Mouse (Mus musculus) heart, embryonic 15.5 days (tissue): Measurements from ENCODE around the gene Sh3bp5. TPM values are rescaled to one million over a fixed set of nuclear protein-coding genes. Genes with fewer than 3 reads are reported as not detected.
A peak's percentile ranks its signal among the peaks of the same experiment; 100 is the strongest.

ENCODE experiments used
- ATAC-seq: fragments of 200-750 bp; cut with Nextera tagmentation; replicated peaks from 2 replicates; pipeline ENCODE4 v1.8.0; 2017; ENCODE audit warnings: low read depth, moderate TSS enrichment; ENCODE audit not compliant: insufficient number of reproducible peaks, insufficient read depth, low FRiP score
- H3K27ac ChIP-seq: fragments of 300-500 bp; sonication (generic); 2 replicates; pipeline ENCODE4 v1.5.1; 2015; ENCODE audit warnings: mild to moderate bottlenecking, inconsistent platforms
- H3K27me3 ChIP-seq: fragments of 300-500 bp; sonication (generic); 2 replicates; pipeline ENCODE4 v1.6.1; 2015; ENCODE audit warnings: inconsistent platforms
- H3K36me3 ChIP-seq: fragments of 300-500 bp; sonication (generic); 2 replicates; pipeline ENCODE4 v1.6.1; 2015; ENCODE audit warnings: mild to moderate bottlenecking, inconsistent platforms
- H3K4me1 ChIP-seq: fragments of 300-500 bp; sonication (generic); replicated peaks from 2 replicates; pipeline ENCODE4 v1.6.1; 2015; ENCODE audit warnings: inconsistent platforms
- H3K4me2 ChIP-seq: fragments of 300-500 bp; sonication (generic); 2 replicates; pipeline ENCODE4 v1.6.1; 2015; ENCODE audit warnings: inconsistent platforms, mild to moderate bottlenecking, moderate library complexity
- H3K4me3 ChIP-seq: fragments of 300-500 bp; sonication (generic); 2 replicates; pipeline ENCODE4 v1.5.1; 2015; ENCODE audit warnings: mild to moderate bottlenecking, inconsistent platforms
- H3K9ac ChIP-seq: fragments of 300-500 bp; sonication (generic); 2 replicates; pipeline ENCODE4 v1.6.1; 2015; ENCODE audit warnings: mild to moderate bottlenecking, inconsistent platforms
- H3K9me3 ChIP-seq: fragments of 300-500 bp; sonication (generic); replicated peaks from 2 replicates; pipeline ENCODE4 v1.6.1; 2016; ENCODE audit warnings: inconsistent platforms
- WGBS: fragments of 180-500 bp; shearing (Covaris S2); methylation state at CpG from one replicate; pipeline ENCODE4 v1.1.7; 2015; ENCODE audit warnings: mixed read lengths; 5-methylcytosine and 5-hydroxymethylcytosine counted together
- polyA plus RNA-seq: library from polyadenylated mRNA; unstranded; fragments of >200 nt; fragmentation: Nextera tagmentation; extraction: Ambion mirVana; gene quantifications from 2 replicates; pipeline ENCODE4 v1.2.1, GENCODE M21; 2015

The Sh3bp5 gene
- polyA plus RNA-seq, 1 experiment from 2014 or later, result 21.4 TPM

DNA sequence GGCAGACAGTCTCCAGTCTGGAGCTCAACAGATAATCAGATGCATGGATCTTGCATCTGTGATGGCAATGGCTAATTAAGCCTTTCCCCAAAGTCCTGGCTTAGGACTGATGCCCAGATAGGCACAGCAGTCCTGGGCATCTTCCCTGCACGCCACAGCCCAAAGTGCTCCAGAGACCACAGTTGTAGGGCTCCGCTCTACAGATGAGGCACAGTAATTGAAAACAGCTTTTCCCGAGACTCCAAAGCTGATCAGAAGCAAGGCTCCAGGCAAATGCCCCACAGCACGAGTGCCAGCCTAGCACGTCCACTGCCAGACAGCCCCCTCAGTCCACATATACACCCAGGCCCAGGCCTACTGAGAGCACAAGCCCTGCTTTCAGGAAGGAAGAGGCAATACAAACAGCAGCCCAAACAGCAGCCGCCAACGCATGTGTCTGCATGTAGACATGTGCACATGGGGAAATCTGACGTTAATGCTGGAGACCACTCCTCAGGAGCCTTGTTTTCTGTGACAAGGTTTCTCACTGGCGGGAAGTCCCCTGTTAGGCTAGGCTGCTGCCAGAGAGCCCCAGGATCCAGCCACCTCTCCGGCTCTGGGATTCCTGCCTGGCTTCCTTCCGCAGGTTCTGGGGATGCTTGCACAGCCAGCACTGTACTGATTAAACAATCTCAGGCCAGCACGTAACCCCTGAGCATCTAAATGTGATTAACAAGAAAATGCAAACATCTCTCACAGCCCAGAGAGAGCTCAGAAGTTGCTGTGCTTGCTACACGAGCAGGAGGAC, 47.6 kb downstream of the Sh3bp5 start:
- WGBS, result 71% methylated on average over 13 of the region's 13 CpGs
- ATAC-seq, result no peak

DNA sequence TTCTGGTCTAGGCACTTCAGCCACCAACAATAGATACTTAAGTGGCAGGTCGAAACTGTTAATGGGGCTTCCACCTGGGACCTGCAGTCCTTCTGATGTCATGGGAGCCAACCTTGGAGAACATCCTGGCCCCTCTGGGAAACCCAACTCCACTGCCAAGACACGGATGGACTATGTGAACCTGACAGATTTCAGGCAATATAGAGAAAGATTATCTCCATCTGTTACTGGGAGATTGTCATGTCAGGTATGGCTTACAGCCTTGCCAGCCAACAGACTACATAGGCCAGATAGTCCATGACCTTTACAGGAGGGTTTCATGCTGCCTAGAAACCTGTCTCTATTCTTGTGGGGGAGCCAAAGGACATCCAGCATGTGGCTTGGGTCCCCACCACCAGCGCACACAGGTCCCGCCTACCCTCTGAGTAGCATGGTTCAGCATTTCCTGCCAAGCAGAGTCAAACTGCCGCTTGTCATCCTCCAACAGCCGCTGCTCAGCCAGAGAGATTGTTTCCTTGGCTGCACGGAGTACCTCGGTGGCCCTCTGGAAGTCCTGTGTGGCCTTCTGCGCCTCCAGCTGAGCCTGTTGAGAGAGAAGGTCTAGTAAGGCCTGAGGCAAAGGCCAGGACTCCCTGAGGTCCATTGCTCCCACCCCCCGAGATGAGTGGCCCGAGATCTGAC, 48.4 kb downstream of the Sh3bp5 start:
- Histone ChIP-seq H3K36me3 (no peaks in the 10 kb centered on the region), H3K27me3 (no peaks in the 10 kb centered on the region), H3K9ac (no peak overlapping the region), H3K4me1 (peaks cover 49% of the 10 kb centered on the region), H3K4me3 (no peak overlapping the region), H3K4me2 (no peak overlapping the region), H3K9me3 (no peaks in the 10 kb centered on the region), H3K27ac (peak overlapping the region; percentile 15; the same call in 1 of the 2 replicates)
- ATAC-seq, result no peak
- WGBS, result 67% methylated on average over 11 of the region's 11 CpGs

More for the DNA sequence above, 47.6 kb downstream of the Sh3bp5 start:
- Histone ChIP-seq H3K36me3 (no peaks in the 10 kb centered on the region), H3K27me3 (no peaks in the 10 kb centered on the region), H3K4me2 (no peak overlapping the region), H3K9ac (no peak overlapping the region), H3K4me1 (peaks cover 57% of the 10 kb centered on the region), H3K27ac (peak overlapping the region; percentile 52; the same call in 1 of the 2 replicates), H3K9me3 (no peaks in the 10 kb centered on the region), H3K4me3 (no peak overlapping the region)

DNA sequence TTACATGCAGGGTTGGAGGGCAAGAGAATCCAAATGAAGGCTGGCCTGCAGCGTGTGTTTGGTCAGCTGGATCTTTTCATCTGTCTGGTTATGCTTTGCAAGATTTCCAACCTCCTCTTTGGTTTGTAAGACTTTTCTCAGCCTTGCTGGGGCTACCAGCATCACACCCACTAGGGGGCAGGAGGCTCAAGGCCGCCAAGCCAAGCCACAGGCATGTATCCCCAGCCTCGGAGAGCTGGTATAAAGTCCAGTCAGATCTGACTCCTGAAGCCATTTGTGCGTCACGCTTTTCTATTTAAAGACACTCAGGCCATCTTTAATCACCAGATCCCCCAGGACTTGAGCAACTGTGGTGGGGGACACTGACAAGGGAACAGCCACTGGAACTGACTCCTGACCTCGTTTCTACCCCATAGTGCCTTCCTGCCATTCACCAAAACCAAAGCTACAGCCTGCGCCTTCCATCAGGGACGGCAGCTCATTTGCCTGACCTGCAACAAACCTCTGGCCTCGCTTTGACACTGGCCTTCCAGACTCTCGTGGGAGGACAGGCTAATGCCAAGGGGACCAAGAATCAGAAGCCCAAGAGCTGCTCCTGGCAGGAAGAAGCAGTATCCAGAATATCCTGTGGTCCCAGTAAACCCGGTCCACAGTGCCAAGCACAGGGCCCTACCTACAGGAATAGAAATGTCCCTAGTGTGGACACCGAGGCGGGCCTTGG, 49.7 kb downstream of the Sh3bp5 start:
- 30% methylated on average over 13 of the region's 13 CpGs for WGBS
- Histone ChIP-seq H3K9ac (no peak overlapping the region), H3K4me1 (peaks cover 46% of the 10 kb centered on the region), H3K9me3 (no peaks in the 10 kb centered on the region), H3K27ac (peak overlapping the region; percentile 68), H3K4me2 (no peak overlapping the region), H3K27me3 (no peaks in the 10 kb centered on the region), H3K36me3 (no peaks in the 10 kb centered on the region), H3K4me3 (no peak overlapping the region)
- ATAC-seq, result peak; percentile 65; the same call in 1 of the 2 replicates

DNA sequence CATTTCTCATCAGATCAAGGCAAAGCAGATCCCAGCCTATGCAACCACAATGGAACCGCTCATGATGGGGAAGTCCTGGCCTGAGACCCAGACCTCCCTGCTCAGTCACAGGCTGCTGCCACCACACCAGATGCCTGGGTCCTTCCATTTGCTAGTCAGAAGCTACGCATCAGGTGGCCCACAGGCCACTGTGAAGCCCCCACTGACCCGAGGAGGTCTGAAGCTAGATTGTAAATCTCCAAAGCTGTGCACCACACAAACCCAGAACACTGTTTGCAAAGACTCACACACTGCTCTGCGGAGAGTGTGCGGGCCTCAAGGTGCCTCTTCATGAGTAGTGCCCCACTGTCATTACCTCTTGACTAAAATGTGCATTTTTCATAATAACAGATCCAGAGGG, 50.5 kb downstream of the Sh3bp5 start:
- H3K4me2 ChIP-seq, result no peak overlapping the region
- ATAC-seq, result no peak
- H3K27me3 ChIP-seq, result no peaks in the 10 kb centered on the region
- no peak overlapping the region for H3K9ac ChIP-seq
- H3K9me3 ChIP-seq, result no peaks in the 10 kb centered on the region
- H3K4me1 ChIP-seq, result peaks cover 46% of the 10 kb centered on the region
- WGBS, result 88% methylated on average over 5 of the region's 5 CpGs
- no peak overlapping the region for H3K4me3 ChIP-seq
- peak overlapping the region; percentile 68 for H3K27ac ChIP-seq
- no peaks in the 10 kb centered on the region for H3K36me3 ChIP-seq

DNA sequence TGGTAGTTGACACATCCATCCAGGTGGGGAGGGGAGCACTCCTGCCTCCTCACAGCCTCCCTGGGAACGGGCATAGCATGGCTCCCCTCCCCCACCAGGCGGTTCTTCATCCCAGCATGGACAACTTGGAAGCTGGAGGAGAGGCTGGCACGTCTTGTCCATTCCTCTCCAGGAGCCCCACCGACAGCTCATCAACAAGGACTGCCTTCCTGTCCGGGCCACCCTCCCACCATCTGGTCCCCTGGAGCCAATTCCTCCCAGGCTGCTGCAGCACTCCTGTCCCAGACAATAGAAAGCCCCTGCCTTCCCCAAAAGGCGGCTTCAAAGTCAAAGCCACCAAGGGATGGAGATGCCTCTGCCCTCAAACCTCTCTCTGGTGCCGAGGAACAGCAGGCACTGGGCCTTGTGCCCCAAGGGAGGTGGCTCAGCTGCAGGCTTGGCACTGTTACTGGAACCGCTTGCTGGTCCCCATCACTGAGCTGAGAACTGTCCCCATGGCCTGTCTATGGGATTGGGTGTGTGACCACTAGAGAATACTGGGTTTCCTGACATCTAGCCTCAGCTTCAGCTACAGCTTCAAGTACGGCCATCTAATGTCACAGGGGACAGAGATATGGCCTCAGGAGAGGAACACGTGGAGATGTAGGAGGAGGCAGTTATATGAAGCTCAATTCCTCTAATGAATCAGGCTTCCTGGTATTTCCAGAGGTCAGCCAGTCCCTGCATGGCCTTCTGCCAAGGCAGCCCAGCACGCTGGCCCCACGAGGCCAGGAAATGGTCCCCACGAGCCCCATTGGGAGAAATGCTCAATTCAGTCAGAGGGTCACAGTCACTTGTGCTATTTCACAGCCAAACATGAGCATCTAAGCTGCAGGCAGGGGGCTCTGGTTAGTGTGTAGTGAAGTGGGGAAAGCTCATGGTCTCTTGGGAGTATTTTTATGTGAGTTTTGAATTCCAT, 51.2 kb downstream of the Sh3bp5 start:
- H3K4me2 ChIP-seq, result no peak overlapping the region
- no peaks in the 10 kb centered on the region for H3K27me3 ChIP-seq
- no peak overlapping the region for H3K9ac ChIP-seq
- peak overlapping the region; percentile 68 for H3K27ac ChIP-seq
- H3K4me3 ChIP-seq, result no peak overlapping the region
- WGBS, result 45% methylated on average over 13 of the region's 13 CpGs
- peaks cover 46% of the 10 kb centered on the region for H3K4me1 ChIP-seq
- H3K9me3 ChIP-seq, result no peaks in the 10 kb centered on the region
- ATAC-seq, result no peak
- no peaks in the 10 kb centered on the region for H3K36me3 ChIP-seq

DNA sequence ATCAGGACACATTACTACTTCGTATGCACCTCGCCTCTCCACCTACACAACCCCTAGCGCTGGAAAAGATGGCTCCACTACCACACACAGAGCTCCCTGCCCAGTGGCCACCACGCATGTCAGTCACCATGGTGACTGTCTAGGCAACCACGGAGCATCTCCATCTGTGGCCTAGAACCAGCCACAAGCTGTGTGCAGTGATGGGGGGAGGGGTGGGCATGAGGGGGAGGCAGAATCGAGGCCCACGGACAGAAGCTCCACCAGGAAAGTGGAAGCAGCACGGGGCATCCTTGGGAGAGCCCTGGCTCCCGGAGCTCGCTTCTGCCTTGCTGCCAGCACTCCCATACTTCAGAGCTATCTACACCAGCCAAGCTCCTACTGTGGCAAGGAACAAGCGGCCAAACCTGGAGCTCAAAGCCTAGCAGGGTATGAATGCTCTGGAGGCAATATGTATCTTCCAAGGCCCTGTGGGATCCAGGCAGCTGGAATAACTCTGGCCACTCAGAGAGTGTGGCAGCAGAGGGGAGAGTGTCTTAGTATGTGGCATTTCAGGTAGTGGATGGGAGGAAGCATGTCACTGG, 52.3 kb downstream of the Sh3bp5 start:
- no peaks in the 10 kb centered on the region for H3K9me3 ChIP-seq
- no peaks in the 10 kb centered on the region for H3K27me3 ChIP-seq
- H3K4me2 ChIP-seq, result no peak overlapping the region
- H3K27ac ChIP-seq, result no peak overlapping the region
- no peaks in the 10 kb centered on the region; the same call in 1 of the 2 replicates for H3K36me3 ChIP-seq
- H3K4me1 ChIP-seq, result peaks cover 43% of the 10 kb centered on the region
- no peak overlapping the region; the same call in 1 of the 2 replicates for H3K9ac ChIP-seq
- no peak overlapping the region for H3K4me3 ChIP-seq
- ATAC-seq, result no peak
- WGBS, result 84% methylated on average over 11 of the region's 11 CpGs

DNA sequence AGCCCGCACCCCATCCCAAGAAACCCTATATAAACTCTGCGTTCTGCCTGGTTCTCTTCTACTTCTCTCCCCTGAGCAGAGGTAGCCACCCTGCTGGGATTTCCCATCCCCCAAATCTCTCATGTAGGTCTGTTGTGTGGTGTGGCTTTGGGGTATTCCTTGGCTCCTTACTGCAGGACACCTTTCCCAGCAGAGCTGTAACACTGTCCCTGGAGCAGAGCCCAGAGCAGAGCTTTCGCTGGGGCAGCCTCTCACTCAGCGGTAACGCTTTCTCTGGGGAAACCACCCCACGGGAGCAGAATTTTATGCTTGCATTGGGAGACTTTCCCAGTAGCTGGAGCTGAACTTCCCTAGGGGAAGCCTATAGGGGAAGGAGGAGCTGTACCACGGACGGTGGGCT, 53.6 kb downstream of the Sh3bp5 start:
- 79% methylated on average over 8 of the region's 8 CpGs for WGBS

DNA sequence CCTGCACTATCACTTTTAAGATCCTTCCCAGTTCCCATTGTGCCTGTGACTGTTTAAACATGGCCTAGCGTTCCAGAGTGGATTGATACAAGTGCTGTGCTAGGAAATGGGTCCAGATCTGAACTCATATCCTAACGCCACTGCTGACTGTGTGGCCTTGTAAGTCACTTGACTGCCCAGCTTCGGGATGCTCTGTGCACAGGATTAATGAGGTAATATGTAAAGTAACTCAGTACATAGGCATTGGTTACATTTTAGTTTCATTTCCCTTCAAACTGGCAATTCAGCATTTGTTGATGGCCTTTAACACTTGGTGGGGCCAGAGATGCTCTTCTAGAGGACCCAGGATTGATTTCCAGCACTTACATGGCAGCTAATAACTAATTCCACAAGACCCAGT, 59.5 kb downstream of the Sh3bp5 start:
- no peaks in the 10 kb centered on the region for H3K4me1 ChIP-seq
- H3K9me3 ChIP-seq, result no peaks in the 10 kb centered on the region
- WGBS, result 84% methylated on average over 3 of the region's 3 CpGs
- no peak for ATAC-seq
- H3K9ac ChIP-seq, result no peak overlapping the region
- H3K4me2 ChIP-seq, result no peak overlapping the region
- no peaks in the 10 kb centered on the region for H3K27me3 ChIP-seq
- peaks cover 63% of the 10 kb centered on the region for H3K36me3 ChIP-seq
- no peak overlapping the region for H3K4me3 ChIP-seq
- H3K27ac ChIP-seq, result no peak overlapping the region

More for the DNA sequence above, 53.6 kb downstream of the Sh3bp5 start:
- Histone ChIP-seq H3K4me3 (no peak overlapping the region), H3K27me3 (no peaks in the 10 kb centered on the region), H3K9me3 (no peaks in the 10 kb centered on the region), H3K9ac (no peak overlapping the region), H3K4me2 (no peak overlapping the region), H3K36me3 (peaks cover 9% of the 10 kb centered on the region), H3K27ac (no peak overlapping the region), H3K4me1 (peaks cover 31% of the 10 kb centered on the region)
- ATAC-seq, result no peak

DNA sequence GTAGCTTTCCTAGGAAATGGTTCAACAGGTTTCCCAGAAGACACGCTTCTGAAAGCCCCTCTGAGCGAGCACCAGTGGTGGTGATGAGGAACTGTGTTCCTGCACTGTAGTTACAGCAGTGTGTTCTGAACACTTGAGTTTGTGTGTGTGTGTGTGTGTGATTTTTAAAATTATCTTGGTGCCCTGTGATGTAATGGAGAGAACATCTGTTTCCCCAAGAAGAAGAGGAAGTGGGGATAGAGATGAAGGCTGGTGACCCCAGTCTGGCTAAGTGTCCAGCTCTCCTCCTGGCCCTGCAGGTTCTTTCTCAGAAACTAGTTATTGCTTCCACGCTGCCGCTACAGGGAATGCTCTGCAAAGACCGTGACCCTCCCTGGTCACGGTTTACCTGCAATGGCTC, 61.5 kb downstream of the Sh3bp5 start:
- Histone ChIP-seq H3K9me3 (no peaks in the 10 kb centered on the region), H3K36me3 (peaks cover 78% of the 10 kb centered on the region), H3K9ac (no peak overlapping the region), H3K27me3 (no peaks in the 10 kb centered on the region), H3K27ac (no peak overlapping the region), H3K4me3 (no peak overlapping the region), H3K4me2 (no peak overlapping the region), H3K4me1 (no peaks in the 10 kb centered on the region)
- 87% methylated on average over 6 of the region's 6 CpGs for WGBS
- ATAC-seq, result no peak

DNA sequence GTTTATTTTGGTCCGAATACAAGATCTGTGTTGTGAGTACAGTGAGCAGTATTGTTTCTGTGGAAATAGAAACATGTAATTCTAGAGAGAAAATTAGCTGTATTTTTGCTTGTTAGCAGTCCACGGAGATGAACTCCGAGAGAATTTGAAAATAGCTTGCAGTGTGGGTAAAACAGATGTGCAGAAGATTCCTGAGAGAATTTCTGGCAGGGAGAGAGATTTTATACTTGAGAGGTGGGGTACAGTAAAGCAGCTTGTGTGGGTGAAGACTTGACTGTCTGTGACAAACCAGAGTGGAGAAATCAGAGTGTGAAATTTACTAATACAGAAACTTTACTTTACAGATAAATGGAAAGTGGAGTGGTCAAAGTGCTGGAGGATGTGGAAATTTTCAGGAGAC, 66.5 kb downstream of the Sh3bp5 start:
- Histone ChIP-seq H3K27me3 (no peaks in the 10 kb centered on the region), H3K4me3 (no peak overlapping the region), H3K4me2 (no peak overlapping the region), H3K9ac (no peak overlapping the region), H3K9me3 (no peaks in the 10 kb centered on the region), H3K4me1 (no peaks in the 10 kb centered on the region), H3K27ac (no peak overlapping the region), H3K36me3 (peaks cover 75% of the 10 kb centered on the region)
- WGBS, result 82% methylated on average over 3 of the region's 3 CpGs
- no peak for ATAC-seq
